Mouse (Mus musculus) neural tube, embryonic 14.5 days (tissue): ENCODE results near the gene Clec4a3. TPM values are rescaled to one million over a fixed set of nuclear protein-coding genes. Genes with fewer than 3 reads are reported as not detected.

Source experiments
- ATAC-seq: fragments of 200-750 bp; cut with Nextera tagmentation; 2 replicates; pipeline ENCODE4 v1.8.0; 2017; ENCODE audit warnings: low read depth, mild to moderate bottlenecking, moderate TSS enrichment, moderate library complexity
- H3K27ac ChIP-seq: fragments of 300-500 bp; sonication (generic); 2 replicates; pipeline ENCODE4 v1.5.1; 2014; ENCODE audit warnings: low read depth, mild to moderate bottlenecking, control low read depth, low read length, moderate library complexity, mixed read lengths
- H3K27me3 ChIP-seq: fragments of 300-500 bp; sonication (generic); 2 replicates; pipeline ENCODE4 v1.6.1; 2014; ENCODE audit warnings: low read length; ENCODE audit not compliant: control insufficient read depth, insufficient read depth
- H3K36me3 ChIP-seq: fragments of 300-500 bp; sonication (generic); 2 replicates; pipeline ENCODE4 v1.6.1; 2014; ENCODE audit warnings: low read length, mixed read lengths; ENCODE audit not compliant: control insufficient read depth, insufficient read depth
- H3K4me1 ChIP-seq: fragments of 300-500 bp; sonication (generic); 2 replicates; pipeline ENCODE4 v1.6.1; 2014; ENCODE audit warnings: low read length; ENCODE audit not compliant: control insufficient read depth, insufficient read depth
- H3K4me2 ChIP-seq: fragments of 300-500 bp; sonication (generic); 2 replicates; pipeline ENCODE4 v1.6.1; 2014; ENCODE audit warnings: mild to moderate bottlenecking, low read depth, low read length, control low read depth
- H3K4me3 ChIP-seq: fragments of 300-500 bp; sonication (generic); 2 replicates; pipeline ENCODE4 v1.5.1; 2014; ENCODE audit warnings: low read depth, low read length, control low read depth, mixed read lengths
- H3K9ac ChIP-seq: fragments of 300-500 bp; sonication (generic); replicated peaks from 2 replicates; pipeline ENCODE4 v1.6.1; 2014; ENCODE audit warnings: low read depth, mild to moderate bottlenecking, control low read depth, low read length, mixed read lengths
- H3K9me3 ChIP-seq: fragments of 300-500 bp; sonication (generic); 2 replicates; pipeline ENCODE4 v1.6.1; 2016; ENCODE audit warnings: low read length; ENCODE audit not compliant: control insufficient read depth
- WGBS: fragments of 180-500 bp; shearing (Covaris S2); extraction: QIAGEN DNeasy Blood & Tissue Kit; methylation state at CpG from one replicate; pipeline ENCODE4 v1.1.7; 2014; 5-methylcytosine and 5-hydroxymethylcytosine counted together
- polyA plus RNA-seq: library from polyadenylated mRNA; unstranded; fragments of >200 nt; fragmentation: Nextera tagmentation; extraction: Ambion mirVana; gene quantifications from 2 replicates; pipeline ENCODE4 v1.2.1, GENCODE M21; 2014

Gene Clec4a3
- polyA plus RNA-seq, result 0.99 TPM in 1 of 2 replicates, not detected in the other

GRCm38 (mm10) chr6:122952401-122952800, at the start of gene Clec4a3:
Clec4a3 (plus strand) TSS chr6:122952515.
- ATAC-seq, result no peak
- WGBS, result 89% methylated on average over 8 of the region's 8 CpGs

GRCm38 (mm10) chr6:122919922-122920321, 32.4 kb upstream of the Clec4a3 start:
- no peak for ATAC-seq
- no peak overlapping the region for H3K4me3 ChIP-seq
- H3K27ac ChIP-seq, result no peak overlapping the region
- no peak overlapping the region for H3K9ac ChIP-seq
- no peaks in the 10 kb centered on the region for H3K9me3 ChIP-seq
- H3K27me3 ChIP-seq, result no peaks in the 10 kb centered on the region
- WGBS, result 36% methylated on average over 4 of the region's 4 CpGs
- no peaks in the 10 kb centered on the region for H3K36me3 ChIP-seq
- no peak overlapping the region for H3K4me2 ChIP-seq
- H3K4me1 ChIP-seq, result no peaks in the 10 kb centered on the region

More at GRCm38 (mm10) chr6:122952401-122952800, at the start of gene Clec4a3:
- Histone ChIP-seq H3K27me3 (no peaks in the 10 kb centered on the region), H3K4me3 (no peak within 1 kb of the TSS), H3K4me2 (no peak within 1 kb of the TSS), H3K4me1 (no peaks in the 10 kb centered on the region), H3K9me3 (no peaks in the 10 kb centered on the region), H3K27ac (no peak within 1 kb of the TSS), H3K36me3 (no peaks in the 10 kb centered on the region), H3K9ac (no peak within 1 kb of the TSS)

- Histone ChIP-seq H3K9me3 (no peaks in the 10 kb centered on the region), H3K27me3 (no peaks in the 10 kb centered on the region), H3K4me1 (no peaks in the 10 kb centered on the region), H3K4me3 (no peak within 1 kb of the TSS), H3K9ac (no peak within 1 kb of the TSS), H3K36me3 (no peaks in the 10 kb centered on the region), H3K4me2 (no peak within 1 kb of the TSS), H3K27ac (no peak within 1 kb of the TSS)
- ATAC-seq, result no peak
- 76% methylated on average over 4 of the region's 4 CpGs for WGBS
These were observed 30.9 kb upstream of the Clec4a3 start, which contains the start of gene Clec4a1 for GRCm38 (mm10) chr6:122921451-122921850. Clec4a1 (plus strand) TSS chr6:122921848.

GRCm38 (mm10) chr6:122934845-122935244, 17.5 kb upstream of the Clec4a3 start:
- Histone ChIP-seq H3K27me3 (no peaks in the 10 kb centered on the region), H3K4me3 (no peak overlapping the region), H3K9ac (no peak overlapping the region), H3K9me3 (no peaks in the 10 kb centered on the region), H3K36me3 (no peaks in the 10 kb centered on the region), H3K4me1 (no peaks in the 10 kb centered on the region), H3K4me2 (no peak overlapping the region), H3K27ac (no peak overlapping the region)
- WGBS, result 89% methylated on average over 3 of the region's 3 CpGs
- ATAC-seq, result no peak

DNA sequence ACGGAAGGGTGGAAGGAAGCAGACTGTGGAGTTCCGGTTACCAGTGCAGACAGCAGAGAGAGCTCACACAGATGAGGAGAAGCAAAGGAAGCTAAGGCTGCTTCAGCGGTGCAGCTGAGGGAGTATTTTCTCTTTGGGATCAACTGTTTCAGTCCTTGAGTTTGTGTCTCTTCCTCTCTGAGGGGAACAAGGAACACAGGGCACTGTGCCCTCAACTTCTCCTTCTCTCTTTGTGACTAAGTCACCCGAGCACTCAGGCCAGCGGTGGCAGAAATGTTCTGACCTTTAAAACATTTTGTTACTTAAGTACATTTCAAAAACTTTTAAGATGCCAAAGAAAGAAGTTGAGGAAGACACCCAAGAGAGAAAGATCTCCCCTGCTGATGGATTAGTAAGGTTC, 12.7 kb upstream of the Clec4a3 start:
- H3K9me3 ChIP-seq, result no peaks in the 10 kb centered on the region
- no peak overlapping the region for H3K4me3 ChIP-seq
- no peak overlapping the region for H3K9ac ChIP-seq
- H3K27me3 ChIP-seq, result no peaks in the 10 kb centered on the region
- H3K36me3 ChIP-seq, result no peaks in the 10 kb centered on the region
- H3K4me1 ChIP-seq, result no peaks in the 10 kb centered on the region
- no peak for ATAC-seq
- 86% methylated on average over 5 of the region's 5 CpGs for WGBS
- no peak overlapping the region for H3K4me2 ChIP-seq
- no peak overlapping the region for H3K27ac ChIP-seq

GRCm38 (mm10) chr6:122946760-122947159, 5.6 kb upstream of the Clec4a3 start:
- H3K9ac ChIP-seq, result no peak overlapping the region
- H3K4me1 ChIP-seq, result no peaks in the 10 kb centered on the region
- H3K36me3 ChIP-seq, result no peaks in the 10 kb centered on the region
- no peaks in the 10 kb centered on the region for H3K27me3 ChIP-seq
- no peak overlapping the region for H3K4me2 ChIP-seq
- no peak for ATAC-seq
- H3K4me3 ChIP-seq, result no peak overlapping the region
- no peaks in the 10 kb centered on the region for H3K9me3 ChIP-seq
- no peak overlapping the region for H3K27ac ChIP-seq
- 94% methylated on average over 2 of the region's 2 CpGs for WGBS

GRCm38 (mm10) chr6:122964562-122964961, 12.2 kb downstream of the Clec4a3 start:
- H3K4me2 ChIP-seq, result no peak overlapping the region
- 80% methylated on average over 2 of the region's 2 CpGs for WGBS
- H3K4me1 ChIP-seq, result no peaks in the 10 kb centered on the region
- ATAC-seq, result no peak
- no peaks in the 10 kb centered on the region for H3K36me3 ChIP-seq
- H3K27ac ChIP-seq, result no peak overlapping the region
- no peaks in the 10 kb centered on the region for H3K9me3 ChIP-seq
- H3K4me3 ChIP-seq, result no peak overlapping the region
- H3K27me3 ChIP-seq, result no peaks in the 10 kb centered on the region
- H3K9ac ChIP-seq, result no peak overlapping the region

- no peak overlapping the region for H3K9ac ChIP-seq
- no peak for ATAC-seq
- H3K4me1 ChIP-seq, result no peaks in the 10 kb centered on the region
- H3K27ac ChIP-seq, result no peak overlapping the region
- H3K27me3 ChIP-seq, result no peaks in the 10 kb centered on the region
- H3K36me3 ChIP-seq, result no peaks in the 10 kb centered on the region
- 90% methylated on average over 2 of the region's 2 CpGs for WGBS
- no peak overlapping the region for H3K4me2 ChIP-seq
- no peak overlapping the region for H3K4me3 ChIP-seq
- H3K9me3 ChIP-seq, result no peaks in the 10 kb centered on the region
These were observed 16.7 kb downstream of the Clec4a3 start for GRCm38 (mm10) chr6:122969048-122969447.

DNA sequence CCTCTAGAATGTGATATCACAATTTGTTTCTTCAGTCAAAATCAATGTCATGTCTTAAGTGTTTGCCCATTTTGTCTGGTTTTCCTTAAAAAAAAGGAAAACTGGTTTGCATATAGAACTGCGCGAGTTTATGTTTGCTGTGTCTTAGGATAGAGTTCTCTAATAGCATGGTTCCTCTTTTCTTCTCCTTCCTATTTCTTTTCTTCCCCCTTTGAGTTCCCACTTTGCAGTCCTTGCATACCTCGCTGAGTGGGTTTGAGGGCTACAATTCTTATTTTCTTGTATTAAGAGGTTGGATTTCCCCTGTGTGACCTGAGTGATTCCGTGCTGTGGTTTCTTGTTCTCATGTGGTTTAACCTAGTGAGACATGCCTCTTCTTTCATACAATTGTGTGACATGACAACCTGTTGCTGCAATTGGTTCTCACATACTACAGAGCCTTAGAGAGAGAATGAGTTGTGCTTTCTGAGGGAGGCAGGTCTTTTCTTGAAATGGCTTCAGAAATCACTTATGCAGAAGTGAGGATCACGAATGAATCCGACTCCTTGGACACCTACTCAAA, 37.6 kb downstream of the Clec4a3 start, which contains the start of gene Clec4a4:
Gene Clec4a4, plus strand, starts transcription at position 492 of the 562 bp plus-strand sequence.
- ATAC-seq, result no peak
- no peak within 1 kb of the TSS for H3K4me3 ChIP-seq
- no peaks in the 10 kb centered on the region for H3K27me3 ChIP-seq
- no peak within 1 kb of the TSS for H3K27ac ChIP-seq
- no peaks in the 10 kb centered on the region for H3K36me3 ChIP-seq
- H3K4me2 ChIP-seq, result no peak within 1 kb of the TSS
- no peak within 1 kb of the TSS for H3K9ac ChIP-seq
- 87% methylated on average over 6 of the region's 6 CpGs for WGBS
- no peaks in the 10 kb centered on the region for H3K4me1 ChIP-seq
- no peaks in the 10 kb centered on the region for H3K9me3 ChIP-seq
